Mouse (Mus musculus) NIH3T3 (cell line): ENCODE data around the gene Cygb.
A peak's percentile ranks its signal among the peaks of the same experiment; 100 is the strongest.
"Not testable (repeated sequence)": the region's sequence is repeated elsewhere in the genome, so short reads cannot be mapped to it uniquely, and the experiment has no call there.

Experiments
- DNase-seq: peaks from one replicate; pipeline ENCODE4 v3.0.0-alpha.2; 2012; ENCODE audit warnings: low read depth

Cygb gene

DNA sequence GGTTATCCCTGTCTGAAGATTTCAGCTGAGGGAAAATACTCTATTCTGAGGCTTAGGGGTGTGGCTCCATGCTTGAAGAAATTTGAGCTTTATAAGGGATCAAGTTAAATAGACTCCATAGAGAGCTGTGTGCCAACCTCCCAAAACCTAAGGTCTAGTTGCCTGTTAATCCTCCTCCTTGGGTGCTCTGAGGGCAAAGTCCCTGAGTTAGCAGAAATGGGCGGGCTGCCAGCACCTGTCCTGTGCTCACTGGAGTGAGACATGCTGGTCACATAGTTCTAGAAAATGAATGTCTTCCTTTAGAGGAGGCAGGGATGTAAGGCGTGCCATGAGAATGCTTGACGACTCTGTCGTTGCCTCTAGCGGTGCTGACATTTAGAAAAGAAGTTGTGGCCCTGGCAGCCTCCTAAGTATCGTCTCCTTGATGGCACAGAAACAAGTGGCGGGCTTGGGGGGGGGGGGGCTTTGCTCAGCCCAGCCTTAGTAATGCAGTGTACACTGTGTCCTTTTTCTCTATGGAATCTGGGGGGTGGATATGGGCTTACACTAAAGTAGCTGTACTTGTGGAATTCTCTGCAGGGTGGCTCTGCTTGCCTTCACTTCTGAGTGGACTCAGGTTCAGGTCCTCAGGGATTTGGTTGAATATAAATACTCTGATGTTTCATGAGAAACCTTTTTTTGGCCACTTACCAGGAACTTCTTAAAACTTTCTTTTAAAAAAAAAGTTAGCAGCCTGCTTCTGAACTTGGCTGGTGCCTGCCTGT is 20.7 kb upstream of the Cygb start:
- DNase-seq, result no peak

DNA sequence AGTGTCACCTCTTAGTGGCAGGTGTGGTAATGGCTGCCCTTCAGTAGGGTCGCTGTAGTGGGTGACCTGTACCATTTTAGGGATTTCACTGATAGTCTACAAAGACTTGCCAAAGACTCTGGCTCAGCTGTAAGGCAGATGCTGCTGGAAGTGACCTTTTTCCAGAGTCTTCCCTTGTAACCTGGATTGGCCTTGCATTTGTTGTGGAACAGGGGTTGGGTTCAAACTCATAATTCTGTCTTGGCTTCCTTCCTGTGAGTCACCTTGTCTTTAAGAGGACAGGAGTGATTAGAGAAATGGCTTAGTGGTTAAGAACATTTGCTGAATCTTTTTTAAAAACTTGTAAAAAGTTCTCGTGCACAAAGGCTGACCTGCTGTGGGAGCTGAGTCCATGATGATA is 19.3 kb upstream of the Cygb start:
- no peak for DNase-seq

DNA sequence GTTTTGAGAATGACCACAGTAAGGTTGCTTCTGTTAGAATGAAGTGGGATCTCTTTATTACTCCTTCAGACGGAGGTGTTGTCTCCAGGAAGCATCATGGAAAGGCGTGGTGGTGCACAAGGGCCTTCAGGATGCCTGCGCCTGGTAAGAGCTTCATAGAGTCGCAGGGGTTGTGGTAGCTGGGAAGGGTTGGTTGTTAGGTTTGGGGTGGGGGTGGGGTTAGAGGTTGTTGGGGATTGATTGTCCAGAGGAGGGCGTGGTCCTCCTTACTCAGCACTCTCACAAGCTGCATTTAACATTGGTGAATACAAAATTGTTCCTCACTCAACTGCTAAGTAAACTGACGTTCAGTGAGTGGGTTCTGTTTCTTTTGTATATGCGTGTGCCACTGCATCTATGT is 18.5 kb upstream of the Cygb start:
- DNase-seq, result peak; percentile 49

DNA sequence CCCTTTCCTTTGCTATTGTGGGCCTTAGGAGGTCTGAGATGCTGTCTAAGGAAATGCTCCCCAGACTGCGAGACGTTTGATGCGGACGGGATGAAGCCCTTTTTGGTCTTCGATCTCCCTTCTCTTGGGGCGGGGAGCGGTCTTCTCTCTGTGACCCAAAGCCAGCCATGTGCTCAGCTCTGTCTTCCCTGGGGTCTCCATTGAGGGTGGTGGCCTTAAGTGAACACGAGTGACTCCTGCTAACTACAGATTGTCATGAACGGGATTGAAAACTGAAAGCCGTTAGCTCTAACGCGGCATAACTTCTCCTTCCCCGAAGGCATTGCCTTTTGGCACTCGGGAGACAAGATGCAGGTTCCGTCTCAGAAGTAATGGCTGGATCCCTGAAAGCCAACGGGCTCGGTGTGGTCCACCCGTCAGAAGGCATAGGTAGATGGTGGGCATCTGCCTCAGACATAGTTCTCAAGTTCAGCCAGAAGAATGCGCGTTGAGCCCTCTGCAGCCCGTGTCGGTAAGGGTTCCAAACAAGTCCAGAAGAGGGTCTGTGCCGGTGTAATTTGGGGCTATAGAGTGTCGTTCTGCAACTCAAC is 17.8 kb upstream of the Cygb start:
- DNase-seq, result peak; percentile 22

DNA sequence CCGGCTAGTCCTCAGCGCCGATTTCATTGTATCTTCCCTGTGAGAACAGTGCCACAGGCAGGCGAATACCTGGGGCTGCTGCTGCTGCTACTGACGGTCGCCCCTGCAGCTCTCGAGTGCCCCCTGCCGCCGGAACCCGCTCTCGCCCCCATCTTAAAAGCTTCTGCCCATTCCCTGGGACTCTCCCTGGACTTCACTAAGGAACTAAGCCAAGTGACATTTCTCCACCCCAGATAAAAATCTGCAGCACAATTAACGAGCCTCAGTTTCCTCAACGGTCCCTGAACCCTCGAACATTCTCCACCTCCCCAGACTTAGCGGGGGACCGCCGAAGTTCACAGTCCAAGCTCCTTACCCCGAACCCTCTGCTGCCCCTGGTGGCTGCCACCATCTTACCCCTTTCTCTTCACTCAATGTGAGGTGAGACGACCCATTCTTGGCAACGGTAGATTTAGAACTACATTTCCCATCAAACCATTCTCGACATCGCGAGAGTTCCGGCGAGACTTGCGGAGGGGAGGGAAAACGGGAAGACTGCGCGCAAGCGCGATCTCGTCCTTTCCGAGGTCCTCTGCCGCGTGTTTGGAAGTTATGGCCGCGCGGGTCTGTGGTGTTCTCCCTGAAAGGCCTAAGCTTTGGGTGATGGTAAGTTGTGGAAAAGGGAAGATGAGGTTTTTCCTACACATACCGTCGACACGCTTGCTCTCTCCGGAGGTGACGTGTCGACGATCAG is 17.2 kb upstream of the Cygb start:
- DNase-seq, result peak; percentile 100

DNA sequence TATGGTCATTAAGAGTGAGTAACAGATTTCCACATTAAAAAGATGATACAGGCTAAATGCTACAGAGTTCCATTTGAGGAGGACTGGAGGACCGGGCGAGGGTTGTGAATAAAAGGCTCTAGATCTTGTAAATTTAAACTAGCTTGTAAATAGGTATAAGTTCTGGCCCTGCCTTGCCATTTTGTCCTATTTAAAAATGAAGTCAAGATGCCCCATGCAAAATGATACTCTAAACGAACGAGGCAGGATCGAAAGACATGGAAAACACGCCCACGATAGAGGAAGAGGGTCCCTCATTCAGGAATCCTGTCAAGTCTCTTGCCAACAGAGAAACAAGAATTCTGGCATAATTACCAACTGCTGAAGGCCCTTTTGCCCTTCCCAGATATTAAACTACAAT is 16.3 kb upstream of the Cygb start:
- DNase-seq, result no peak

DNA sequence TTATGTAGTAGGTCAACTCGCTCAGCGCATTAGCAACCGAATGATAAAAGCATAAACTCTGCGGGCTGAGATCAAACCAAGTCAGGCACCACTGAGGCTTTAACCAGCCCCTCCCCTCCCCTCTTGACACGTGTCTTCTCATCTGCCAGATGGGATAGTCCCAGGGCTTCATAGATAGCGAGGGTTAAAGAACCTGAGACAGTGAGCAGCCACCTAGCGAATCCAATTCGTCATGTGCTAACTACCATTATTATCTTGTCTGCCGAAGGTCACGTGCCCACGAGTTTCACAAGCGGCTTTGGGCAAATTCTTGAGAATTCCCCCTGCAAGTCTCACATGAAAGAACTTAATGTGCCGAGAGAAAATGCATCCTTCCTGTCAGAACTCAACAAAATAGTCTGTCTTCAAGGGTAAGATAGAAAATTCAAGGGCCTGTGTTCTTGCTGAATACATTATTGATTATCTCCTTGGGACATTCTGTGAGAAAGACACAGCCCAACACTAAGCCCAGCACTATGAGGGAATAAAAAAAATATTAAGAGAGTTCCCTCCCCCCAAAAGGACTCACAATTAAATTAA is 15.8 kb upstream of the Cygb start:
- DNase-seq, result no peak

DNA sequence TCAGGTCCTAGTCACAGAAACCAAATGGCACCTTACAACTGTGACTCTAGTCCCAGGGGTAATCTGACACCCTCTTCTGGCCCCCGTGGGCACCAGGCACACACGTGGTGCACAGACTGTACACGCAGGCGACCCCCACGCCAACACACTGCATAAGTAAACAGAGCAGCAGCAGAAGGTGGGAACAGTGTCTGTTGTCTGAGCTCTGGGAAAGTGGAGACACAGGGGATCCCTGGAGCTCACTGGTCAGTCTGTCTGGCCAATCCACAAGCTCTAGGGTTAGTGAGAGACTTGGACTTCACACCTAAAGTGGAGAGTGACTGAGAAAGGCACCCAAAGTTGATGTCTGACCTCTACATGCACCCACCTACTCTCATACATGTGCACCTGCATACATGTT is 15.2 kb upstream of the Cygb start:
- DNase-seq, result no peak

DNA sequence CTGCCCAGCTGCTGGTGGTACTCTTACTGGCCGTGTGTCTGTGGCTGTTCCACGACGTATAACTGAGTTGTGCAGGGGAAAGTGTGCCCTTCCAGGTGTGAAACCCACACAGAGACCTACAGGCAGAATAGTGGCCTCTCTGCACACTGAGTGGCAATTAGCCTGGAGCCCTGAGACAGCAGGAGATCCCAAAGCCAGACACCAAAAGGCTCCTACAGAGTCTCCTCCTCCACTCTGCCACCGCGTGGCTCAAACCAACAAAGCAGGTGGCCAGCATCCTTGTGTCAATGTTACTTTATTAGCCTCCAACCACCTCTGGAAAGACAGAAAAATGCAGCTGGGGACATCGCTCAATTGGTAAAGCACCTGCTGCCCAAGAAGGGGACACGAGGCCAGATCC is 14.7 kb upstream of the Cygb start:
- DNase-seq, result peak; percentile 42

DNA sequence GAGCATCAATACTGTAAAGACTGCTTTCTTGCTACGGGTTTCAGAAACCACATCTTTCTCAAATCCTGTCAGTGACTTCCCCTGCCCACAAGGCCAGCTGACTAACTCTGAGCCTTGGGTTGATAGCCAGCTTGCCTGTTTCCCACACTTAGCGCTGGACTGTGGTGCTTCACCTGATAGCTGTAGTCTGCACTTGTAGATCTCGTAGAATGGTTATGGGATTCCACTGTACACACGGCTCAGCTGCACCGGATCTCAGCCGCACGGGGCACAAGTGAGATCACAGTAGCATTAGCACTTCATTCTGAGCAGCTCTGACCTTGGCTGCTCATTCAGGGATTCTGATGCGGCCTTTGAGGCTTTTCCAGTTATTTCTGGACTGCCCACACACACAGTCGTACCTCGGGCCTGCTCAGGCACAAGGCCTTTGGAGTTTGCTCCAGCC is 14.3 kb upstream of the Cygb start:
- DNase-seq, result no peak

DNA sequence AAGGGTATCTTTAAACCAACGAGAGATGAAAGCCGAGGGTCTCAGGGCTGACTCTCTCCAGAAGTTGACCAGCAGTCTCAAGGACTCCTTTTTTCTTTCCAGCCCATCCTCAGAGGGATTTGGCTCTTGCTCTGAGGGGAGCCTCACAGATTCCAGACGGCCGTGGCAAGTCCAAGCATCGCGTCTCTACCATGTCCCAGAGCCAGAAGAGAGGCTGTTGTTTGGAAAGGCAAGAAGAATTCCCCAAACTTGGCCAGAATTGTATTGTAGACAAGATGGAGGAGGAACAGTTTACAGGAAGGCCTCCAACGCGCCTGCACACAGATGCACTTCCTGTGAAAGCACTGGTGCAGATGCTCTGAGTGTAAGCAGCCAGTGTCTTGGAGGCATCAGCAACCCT is 13.8 kb upstream of the Cygb start:
- no peak for DNase-seq

DNA sequence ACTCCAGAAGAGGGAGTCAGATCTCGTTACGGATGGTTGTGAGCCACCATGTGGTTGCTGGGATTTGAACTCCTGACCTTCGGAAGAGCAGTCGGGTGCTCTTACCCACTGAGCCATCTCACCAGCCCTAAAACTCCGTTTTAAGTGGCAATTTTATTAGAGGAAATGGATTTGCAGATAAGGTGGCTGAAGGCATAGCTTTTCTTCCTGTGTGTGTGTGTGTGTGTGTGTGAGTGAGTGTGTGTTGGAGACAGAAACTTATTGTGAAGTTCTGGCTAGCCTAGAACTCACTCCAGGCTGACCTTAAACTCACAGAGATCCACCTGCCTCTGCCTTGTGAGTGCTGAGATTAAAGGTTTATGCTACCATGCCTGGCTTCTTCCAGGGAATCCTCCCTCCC is 12.9 kb upstream of the Cygb start:
- DNase-seq, result not testable (repeated sequence)

DNA sequence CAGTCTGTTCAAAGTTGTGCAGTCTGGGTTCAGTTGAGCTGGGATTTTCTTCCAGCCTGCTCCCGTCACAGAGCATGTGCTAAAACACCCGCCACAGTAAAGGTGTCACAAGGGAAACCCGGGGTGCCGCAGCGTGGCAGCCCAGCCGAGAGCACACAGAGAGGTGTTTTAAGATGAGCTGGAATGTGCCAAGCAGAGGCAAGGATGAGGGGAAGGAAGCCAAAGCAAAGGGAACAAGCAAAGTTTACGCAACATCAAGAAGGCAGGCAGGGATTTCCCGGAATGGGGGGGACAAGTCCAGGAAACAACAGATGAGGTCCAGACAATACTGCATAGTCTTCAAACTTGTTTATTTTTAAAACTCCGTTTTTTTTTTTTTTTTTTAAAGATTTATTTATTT is 12.5 kb upstream of the Cygb start:
- DNase-seq, result peak; percentile 68

DNA sequence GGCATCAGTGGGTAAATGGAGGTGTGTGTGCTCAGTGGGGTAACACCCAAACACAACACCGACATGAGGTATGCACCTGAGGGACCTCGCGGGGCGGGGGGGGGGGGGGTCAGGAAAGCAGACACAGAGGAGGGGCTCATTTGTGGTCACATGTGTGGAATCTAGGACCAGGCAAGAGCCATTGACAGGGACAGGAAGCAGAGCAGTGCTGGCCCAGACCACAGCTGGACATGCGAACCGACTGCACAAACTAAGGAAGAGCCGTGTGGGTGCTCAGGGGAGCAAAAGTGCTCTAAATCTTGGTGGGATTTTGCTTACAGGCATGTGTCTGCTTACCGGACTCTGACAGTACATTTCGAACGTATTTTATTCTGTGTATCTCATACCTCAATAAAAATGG is 11.2 kb upstream of the Cygb start:
- no peak for DNase-seq

DNA sequence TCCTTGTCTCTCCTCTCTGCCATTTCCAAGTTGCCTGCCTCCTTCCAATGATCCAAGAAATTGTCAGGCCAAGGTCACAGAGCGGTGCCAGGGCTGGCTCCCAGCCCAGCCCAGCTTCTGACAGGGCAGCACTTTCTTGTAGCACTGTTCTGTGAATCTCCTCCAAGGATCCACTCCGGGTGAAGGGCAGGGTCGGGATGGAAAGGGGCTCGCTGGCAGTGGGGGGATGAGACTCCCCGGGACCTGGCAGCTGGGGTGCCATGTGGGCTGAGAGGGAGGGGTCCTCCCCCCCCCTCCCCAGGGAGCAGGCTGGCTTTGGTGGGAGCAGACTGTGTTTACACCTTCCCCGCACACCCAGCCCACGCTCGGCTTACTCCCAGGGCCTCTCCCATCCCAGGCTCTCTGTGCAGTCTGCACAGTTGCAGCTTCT is 7.8 kb upstream of the Cygb start:
- no peak for DNase-seq

DNA sequence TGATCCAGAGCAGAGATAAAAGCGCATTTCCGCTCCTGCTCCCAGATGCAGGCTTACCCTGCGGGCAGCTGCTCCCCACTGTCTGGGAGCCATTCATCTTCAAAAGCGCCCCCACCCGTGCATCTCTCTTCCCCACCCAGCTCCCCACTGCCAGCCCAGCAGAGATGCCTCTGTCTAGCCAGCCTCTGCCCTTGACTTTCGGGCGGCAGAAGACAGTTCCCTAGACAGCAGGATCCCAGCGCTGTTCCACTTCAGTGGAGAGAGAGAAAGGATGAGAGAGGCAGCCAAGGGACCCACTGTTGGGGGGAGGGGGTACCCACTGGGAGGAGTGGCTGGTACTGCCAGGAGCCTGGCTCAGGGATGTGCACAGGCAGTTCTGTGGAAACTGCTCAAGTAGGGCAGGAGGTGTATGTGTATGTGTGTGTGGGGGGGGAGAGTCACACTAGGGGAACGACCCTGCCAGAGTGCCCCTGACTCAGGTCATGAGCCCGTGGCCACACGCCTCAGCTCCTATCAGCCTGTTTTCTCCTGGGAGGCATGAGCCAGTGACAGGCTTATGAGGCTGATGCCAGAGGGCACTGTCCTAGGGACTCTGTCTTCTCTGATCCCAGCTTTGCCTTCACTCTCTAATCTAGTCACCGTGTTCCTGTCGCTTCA is 7.3 kb upstream of the Cygb start:
- DNase-seq, result no peak

DNA sequence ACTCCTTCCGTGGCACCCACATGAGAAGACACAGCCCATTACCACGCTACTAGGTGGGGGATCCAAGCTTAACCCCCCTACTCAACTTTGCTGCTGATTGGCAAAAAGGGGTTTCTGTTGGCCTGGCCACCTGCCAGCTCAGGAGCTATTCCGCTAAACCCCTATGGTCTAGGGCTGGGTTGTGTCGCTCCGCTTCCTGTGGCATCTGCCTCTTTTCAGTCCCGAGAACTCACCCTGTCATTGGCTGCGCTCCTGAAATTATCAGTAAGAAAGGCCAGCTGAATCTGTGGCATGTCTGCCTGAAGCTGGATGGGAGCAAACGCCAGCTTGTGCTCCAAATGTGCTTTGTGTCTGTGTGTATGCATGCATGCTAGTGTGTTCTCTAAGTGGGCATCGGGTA is 6.1 kb upstream of the Cygb start:
- DNase-seq, result no peak

DNA sequence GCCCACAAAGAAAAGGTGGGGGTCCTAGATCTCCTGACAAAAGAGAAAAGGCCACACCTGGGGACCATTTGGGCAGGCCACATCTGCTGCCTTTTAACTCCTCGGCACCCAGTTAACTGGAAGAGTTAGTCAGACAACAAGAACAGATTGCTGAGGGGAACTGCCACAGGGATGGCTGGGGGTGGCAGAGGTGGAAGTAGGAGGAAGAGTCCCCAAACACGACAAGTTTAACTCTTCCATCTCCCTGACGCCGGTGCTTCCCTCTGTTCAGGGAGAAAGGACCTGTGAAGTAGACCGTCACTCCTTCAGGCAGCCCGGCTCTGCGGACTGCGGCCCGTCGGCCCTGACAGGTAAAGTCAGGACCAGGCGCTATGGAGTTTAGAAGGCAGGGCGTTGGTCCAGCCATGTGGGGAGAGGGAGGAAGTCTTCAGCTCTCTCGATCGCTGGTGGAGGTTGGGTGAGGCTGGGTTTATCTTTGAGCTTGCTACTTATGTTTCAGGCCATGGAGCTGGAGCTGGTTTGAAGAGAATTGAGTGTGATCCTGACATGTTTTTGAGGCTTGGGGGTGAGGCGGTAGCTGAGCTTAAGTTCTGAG is 5.0 kb upstream of the Cygb start:
- DNase-seq, result no peak

DNA sequence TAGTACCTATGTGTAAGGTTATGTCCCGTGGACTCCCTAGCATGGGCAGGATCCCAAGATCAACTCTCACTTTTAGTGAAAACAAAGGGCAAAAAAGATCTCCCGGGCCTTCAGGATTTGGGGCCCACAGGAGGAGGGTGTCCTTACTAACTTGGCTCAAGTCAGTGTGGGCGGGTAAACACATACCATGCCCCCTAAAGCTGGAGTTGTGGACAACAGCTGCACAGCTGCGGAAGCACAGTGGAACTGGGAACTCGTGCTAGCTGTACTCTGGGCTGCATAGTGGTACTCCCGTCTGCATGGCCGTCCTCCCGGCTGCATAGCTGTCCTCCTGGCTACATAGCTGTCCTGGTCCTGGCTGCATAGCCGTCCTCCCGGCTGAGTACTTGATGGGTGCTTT is 4.1 kb upstream of the Cygb start:
- DNase-seq, result no peak

DNA sequence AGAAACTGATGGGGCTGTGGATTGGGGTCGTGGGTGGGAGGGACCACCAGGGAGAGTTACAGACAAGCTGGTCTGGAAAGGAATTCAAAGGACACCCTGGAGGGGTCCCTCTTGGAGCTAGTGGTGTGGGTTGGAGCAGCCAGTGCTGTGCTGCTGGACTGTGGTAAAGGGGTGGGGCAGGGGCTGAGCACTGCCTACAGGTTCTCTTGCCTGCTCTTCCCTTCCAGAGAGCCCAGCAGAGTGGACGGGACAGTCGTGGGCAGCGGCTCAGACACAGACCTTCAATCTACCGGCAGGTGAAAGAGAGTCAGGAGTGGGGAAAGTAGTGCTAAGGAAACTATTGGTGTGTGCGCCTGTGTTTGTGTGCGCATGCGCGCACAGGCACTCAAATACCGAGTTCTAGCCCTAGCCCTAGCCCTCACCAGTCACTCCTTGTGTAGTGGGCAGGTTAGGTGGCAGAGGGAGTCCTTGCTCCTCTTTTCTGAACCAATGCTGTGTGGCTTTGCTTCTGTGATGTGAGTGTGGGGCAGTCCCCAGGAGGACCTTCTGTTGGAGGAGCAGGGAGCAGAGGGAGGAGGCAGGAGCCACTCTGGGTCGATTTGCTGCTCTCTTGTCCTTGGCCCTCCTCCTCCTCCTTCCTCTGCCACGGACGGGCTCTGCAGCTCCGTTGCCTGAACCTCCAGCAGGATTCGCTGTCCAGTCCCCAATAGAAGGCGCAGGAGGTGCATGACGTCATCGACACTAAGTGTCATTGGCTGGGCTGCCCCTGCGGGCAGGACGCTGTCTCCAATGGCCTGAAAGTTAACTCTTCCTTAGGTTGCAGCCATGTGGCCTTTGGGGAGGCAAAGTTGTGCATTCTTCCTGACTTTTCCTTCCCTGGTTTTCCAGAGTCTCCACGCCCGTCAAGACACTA is 3.5 kb upstream of the Cygb start:
- DNase-seq, result peak; percentile 95
